ENCODE assay signal across 16 mouse cellular contexts in the genomic region with DNA sequence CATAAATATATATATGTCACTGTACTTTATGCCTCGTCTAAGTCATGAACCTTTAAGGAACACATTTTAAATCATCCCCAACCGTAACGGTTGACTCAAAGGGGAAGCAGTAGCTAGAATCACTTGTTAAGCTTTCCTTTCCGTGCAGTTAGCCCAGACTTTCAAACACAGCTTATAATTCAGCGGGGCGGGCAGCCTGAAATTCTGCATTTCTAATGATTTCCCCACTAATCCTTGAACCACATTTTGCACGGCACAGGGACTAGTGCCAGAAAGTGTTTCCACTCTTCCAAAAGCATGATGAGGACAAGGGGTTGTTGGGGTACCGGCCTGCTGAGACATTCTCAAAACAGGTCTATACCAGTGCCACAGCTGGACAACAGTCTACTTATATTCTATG.
"Had no signal": no experiment of that assay in that cellular context is flagged by ENCODE, and none has a peak within 500 bp of the region (broad histone marks: within the 10 kb centered on the region; RNA-seq: fewer than 3 reads in every experiment).

No protein-coding gene starts in this region.

- H3K36me3 ChIP-seq: neural tube, embryonic 13.5 days; neural tube, embryonic 15.5 days; stomach, embryonic 15.5 days had no signal

- H3K9me3 ChIP-seq: neural tube, embryonic 13.5 days; neural tube, embryonic 15.5 days; stomach, embryonic 15.5 days had no signal

- H3K4me2 ChIP-seq: neural tube, embryonic 13.5 days; neural tube, embryonic 15.5 days; stomach, embryonic 15.5 days had no signal

- H3K4me3 ChIP-seq: neural tube, embryonic 13.5 days; neural tube, embryonic 15.5 days; stomach, embryonic 15.5 days had no signal

- DNase-seq: retina, postnatal 1 day; right cerebral cortex, adult 18-20 months; right cerebral cortex, postnatal 14 days; right cerebral cortex, postnatal 25 days; right cerebral cortex, postnatal 4 days; spleen, adult 18-20 months; thymus, adult 18-20 months; thymus, adult 2 months; thymus, postnatal 14 days; thymus, postnatal 25 days; thymus, postnatal 36 days; thymus, postnatal 4 days had no signal

- H3K9ac ChIP-seq: neural tube, embryonic 13.5 days; neural tube, embryonic 15.5 days; stomach, embryonic 15.5 days had no signal

- H3K27ac ChIP-seq: neural tube, embryonic 13.5 days; neural tube, embryonic 15.5 days; stomach, embryonic 15.5 days; stomach, postnatal 0 days had no signal

- H3K4me1 ChIP-seq: neural tube, embryonic 13.5 days; neural tube, embryonic 15.5 days; stomach, embryonic 15.5 days had no signal

- H3K27me3 ChIP-seq: neural tube, embryonic 13.5 days; neural tube, embryonic 15.5 days; stomach, embryonic 15.5 days had no signal
